Mouse (Mus musculus) left cerebral cortex, postnatal 14 days (tissue): ENCODE results near the gene Zfand2b. TPM values are rescaled to one million over a fixed set of nuclear protein-coding genes. Genes with fewer than 3 reads are reported as not detected.

Experiments used
- DNase-seq, 2 experiments: peaks; one replicate each; pipeline ENCODE4 v3.0.0; 2021 to 2022; ENCODE audit warnings: low spot score in 2 of 2, mixed read lengths in 1 of 2
- intact Hi-C: fragments of 180-260 bp; cut with DNase I; formaldehyde crosslinking; loops from one replicate; pipeline ENCODE4 v1.15.1; 2025
- long read RNA-seq, 2 experiments: library from polyadenylated mRNA; stranded (forward); transcript quantifications; one replicate each; pipeline ENCODE4 v2.0.0; 2021
- total RNA-seq, 2 experiments: library from RNA; stranded (reverse); gene quantifications; 2 replicates each; pipeline ENCODE4 v1.2.3; 2021

Gene Zfand2b
- 10 to 100 TPM; 21.4 to 22.8 TPM for total RNA-seq
- long read RNA-seq, experiment 1, transcript Zfand2b-204 (10 exons, 1,206 nt), result major isoform, 12 of 30 reads
- long read RNA-seq, experiment 1, partial matches to known transcripts, result 1 of 30 reads
- long read RNA-seq, experiment 1, other reads (novel, unspliced or antisense), result 13 of 30 reads
- long read RNA-seq, experiment 2, transcript Zfand2b-204 (10 exons, 1,206 nt), result major isoform, 10 of 19 reads
- long read RNA-seq, experiment 2, partial matches to known transcripts, result 2 of 19 reads
- long read RNA-seq, experiment 2, other reads (novel, unspliced or antisense), result 4 of 19 reads

GRCm38 (mm10) chr1:75168472-75169464 is at the start of gene Zfand2b:
Gene Zfand2b, plus strand, starts transcription at chr1:75168646.
- intact Hi-C loops, result no loop called here
- DNase-seq, result peak; percentile 90 to 93

- DNase-seq, result no peak
- intact Hi-C loops, result no loop called here
Observed at GRCm38 (mm10) chr1:75122211-75122610, 46.2 kb upstream of the Zfand2b start.

GRCm38 (mm10) chr1:75124346-75125321 is 43.8 kb upstream of the Zfand2b start, which contains the start of gene Nhej1:
Gene Nhej1, minus strand, starts transcription at chr1:75125200.
- intact Hi-C loops, result no loop called here

GRCm38 (mm10) chr1:75125418-75125817 is 43.0 kb upstream of the Zfand2b start:
- DNase-seq, result no peak
- intact Hi-C loops, result no loop called here

More at GRCm38 (mm10) chr1:75124346-75125321, 43.8 kb upstream of the Zfand2b start, which contains the start of gene Nhej1:
- DNase-seq, result peak; percentile 91 to 93

- DNase-seq, result no peak
- intact Hi-C loops, result no loop called here
Observed at GRCm38 (mm10) chr1:75128641-75129040, 39.8 kb upstream of the Zfand2b start.

- DNase-seq, result no peak
- intact Hi-C loops, result no loop called here
Observed at GRCm38 (mm10) chr1:75133421-75134207, 34.8 kb upstream of the Zfand2b start, which contains the start of gene Slc23a3. Gene Slc23a3, minus strand, starts transcription at chr1:75133890.

GRCm38 (mm10) chr1:75136293-75136692 is 32.2 kb upstream of the Zfand2b start:
- intact Hi-C loops, result no loop called here
- DNase-seq, result no peak

GRCm38 (mm10) chr1:75136730-75137129 is 31.7 kb upstream of the Zfand2b start:
- intact Hi-C loops, result no loop called here
- DNase-seq, result no peak

- no peak for DNase-seq
- intact Hi-C loops, result no loop called here
Observed at GRCm38 (mm10) chr1:75138448-75138847, 30.0 kb upstream of the Zfand2b start.

GRCm38 (mm10) chr1:75140601-75141190 is 27.8 kb upstream of the Zfand2b start:
- DNase-seq, result no peak
- intact Hi-C loops, result no loop called here

- peak; percentile 41 to 59 for DNase-seq
- intact Hi-C loops, result no loop called here
Observed at GRCm38 (mm10) chr1:75141486-75142190, 26.8 kb upstream of the Zfand2b start.

GRCm38 (mm10) chr1:75142301-75143261 is 25.9 kb upstream of the Zfand2b start, which contains the start of the genes Cnppd1 and Retreg2:
Gene Cnppd1, minus strand, starts transcription at chr1:75142711.
Gene Retreg2, plus strand, starts transcription at chr1:75142778.
- intact Hi-C loops, result no loop called here
- peak; percentile 95 to 97 for DNase-seq

GRCm38 (mm10) chr1:75145589-75145988 is 22.9 kb upstream of the Zfand2b start:
- intact Hi-C loops, result no loop called here
- DNase-seq, result no peak

GRCm38 (mm10) chr1:75147411-75148135 is 20.9 kb upstream of the Zfand2b start:
- no peak for DNase-seq
- intact Hi-C loops, result no loop called here

- intact Hi-C loops, result no loop called here
- DNase-seq, result no peak
Observed at GRCm38 (mm10) chr1:75148727-75149126, 19.7 kb upstream of the Zfand2b start.
